Mouse (Mus musculus): ENCODE results near the gene Lama2. TPM values are rescaled to one million over a fixed set of nuclear protein-coding genes. Genes with fewer than 3 reads are reported as not detected.
"Not testable (repeated sequence)": the region's sequence is repeated elsewhere in the genome, so short reads cannot be mapped to it uniquely, and the experiment has no call there.

Lama2 gene
- polyA plus RNA-seq, 1 experiment from 2014 or later = 17.2 TPM

DNA sequence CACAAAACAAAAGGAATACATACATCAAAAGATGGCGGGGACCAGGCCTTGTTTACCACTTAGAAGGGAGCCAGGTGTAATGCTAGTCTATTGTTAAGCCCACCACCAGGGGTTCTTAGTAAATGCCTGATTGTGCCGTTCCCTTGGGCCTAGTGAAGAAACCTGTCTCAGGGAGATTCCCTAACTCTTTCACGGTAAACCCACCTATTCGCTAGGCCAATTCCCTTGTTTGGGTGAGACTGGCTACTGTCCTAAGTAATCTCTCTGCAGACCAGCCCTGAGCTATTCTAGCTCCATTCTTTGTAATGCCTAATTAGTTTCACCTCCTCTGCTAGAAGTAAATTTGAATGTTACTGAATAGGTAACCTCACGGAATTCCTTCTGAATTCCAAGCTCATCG is 683.5 kb downstream of the Lama2 start:
- not testable (repeated sequence) for H3K4me3 ChIP-seq; ATAC-seq (ENCODE audit: insufficient number of reproducible peaks, low FRiP score, low TSS enrichment, low read depth); H3K9me3 ChIP-seq; H3K27ac ChIP-seq; H3K27me3 ChIP-seq; H3K4me2 ChIP-seq; H3K9ac ChIP-seq; H3K4me1 ChIP-seq; H3K36me3 ChIP-seq
- WGBS = 89% methylated on average over 6 of the region's 6 CpGs

All from limb, embryonic 15.5 days (tissue).